Mouse (Mus musculus): Measurements from ENCODE around the gene Adk. TPM values are rescaled to one million over a fixed set of nuclear protein-coding genes. Genes with fewer than 3 reads are reported as not detected.

Adk gene
- polyA plus RNA-seq, 1 experiment: 84.0 TPM

DNA sequence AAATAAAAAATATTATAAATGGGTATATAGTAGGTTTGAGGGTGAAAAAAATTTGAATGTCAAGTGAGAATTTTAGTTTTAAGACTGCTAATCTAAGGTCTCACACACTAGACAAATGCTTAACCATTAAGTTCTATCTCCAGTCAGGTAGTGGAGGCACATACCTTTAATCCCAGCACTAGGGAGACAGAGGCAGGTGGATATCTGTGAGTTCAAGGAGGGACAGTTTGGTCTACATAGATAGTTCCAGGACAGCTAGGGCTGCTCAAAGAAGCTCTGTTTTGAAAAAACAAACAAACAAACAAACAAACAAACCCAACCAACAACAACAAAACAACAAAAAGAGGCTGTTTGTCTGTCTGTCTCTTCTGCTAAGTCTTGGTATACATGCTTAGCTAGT lies 43.9 kb downstream of the Adk start:
- no peak for DNase-seq (ENCODE audit: extremely low spot score in 1 of 2, low spot score in 1 of 2)

DNA sequence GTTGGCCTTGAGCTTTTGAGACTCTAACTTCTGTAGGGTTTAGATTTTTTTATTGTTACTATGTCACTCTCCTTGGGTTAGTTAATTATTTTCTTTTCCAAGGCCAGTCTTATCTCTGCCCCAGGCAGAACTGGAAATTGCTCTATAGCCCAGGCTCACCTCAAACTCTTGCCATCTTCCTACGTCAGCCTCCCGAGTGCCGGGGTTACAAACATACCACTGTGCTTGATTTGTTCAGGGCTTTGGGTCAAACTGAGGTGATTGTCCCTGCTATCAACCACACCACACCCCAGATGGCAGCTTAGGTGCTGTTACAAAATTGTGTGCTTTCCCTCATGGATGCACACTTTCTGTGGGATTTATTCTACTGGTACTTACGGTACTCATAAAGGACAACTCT lies 44.3 kb downstream of the Adk start:
- DNase-seq (ENCODE audit: extremely low spot score in 1 of 2, low spot score in 1 of 2): no peak

DNA sequence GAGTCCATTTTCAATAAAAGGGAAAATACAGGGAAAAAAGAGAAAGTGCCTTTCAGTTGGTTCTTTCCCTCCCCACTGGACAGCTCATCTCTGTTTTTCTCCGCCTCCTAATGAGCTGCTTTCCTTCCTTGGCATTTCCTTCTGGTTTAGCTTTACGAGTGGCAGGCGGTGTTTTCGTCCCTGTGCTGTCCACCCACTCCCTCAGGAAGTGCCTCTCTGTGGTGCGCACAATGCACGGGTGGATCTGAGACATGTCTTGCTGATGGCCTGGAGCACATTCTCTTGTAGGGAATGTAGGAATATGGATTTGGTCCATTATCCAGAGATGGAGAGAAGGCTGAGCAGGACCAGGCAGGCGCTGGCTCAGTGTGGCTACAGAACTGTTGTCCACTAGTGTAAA lies 47.0 kb downstream of the Adk start:
- DNase-seq (ENCODE audit: extremely low spot score in 1 of 2, low spot score in 1 of 2): peak in 1 of 2 experiments; percentile 69

DNA sequence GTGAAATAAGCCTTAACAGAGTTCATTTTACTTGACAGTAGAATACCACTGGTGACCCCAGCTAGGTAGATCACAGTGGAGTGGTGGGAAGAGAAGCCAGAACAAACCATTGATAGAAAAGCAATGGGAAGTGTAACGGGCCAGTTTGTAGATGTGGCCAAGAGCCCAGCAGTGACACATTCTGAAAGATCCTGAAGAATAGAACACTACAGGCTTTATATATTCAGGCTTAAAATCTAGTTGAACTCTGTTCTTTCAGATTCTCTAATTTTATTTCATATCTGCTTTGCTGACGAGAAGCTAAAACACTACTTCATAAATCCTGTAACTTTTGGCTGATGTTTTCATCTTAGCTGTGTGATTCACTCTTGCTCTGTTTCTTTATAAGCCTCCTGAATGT lies 48.5 kb downstream of the Adk start:
- no peak for DNase-seq (ENCODE audit: extremely low spot score in 1 of 2, low spot score in 1 of 2)

DNA sequence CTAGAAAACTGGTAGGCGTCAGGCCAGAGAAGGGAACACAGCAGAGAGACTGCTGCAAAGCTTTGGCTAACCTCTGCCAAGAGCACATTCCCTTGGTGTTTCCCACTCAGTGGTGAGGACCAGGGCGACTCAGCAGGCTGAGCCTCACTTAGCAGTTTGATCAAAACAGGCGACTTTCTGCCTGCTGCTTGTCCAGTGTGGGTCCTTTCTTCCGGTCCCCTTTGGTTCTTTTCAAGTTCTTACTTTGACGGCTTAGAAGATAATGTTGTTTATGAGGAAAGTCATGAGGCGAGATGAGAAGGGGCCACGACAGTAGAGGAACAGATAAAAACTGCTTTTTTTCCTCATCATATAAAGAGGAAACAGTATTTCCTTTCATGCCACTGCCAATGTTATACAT lies 49.2 kb downstream of the Adk start:
- DNase-seq (ENCODE audit: extremely low spot score in 1 of 2, low spot score in 1 of 2): no peak

DNA sequence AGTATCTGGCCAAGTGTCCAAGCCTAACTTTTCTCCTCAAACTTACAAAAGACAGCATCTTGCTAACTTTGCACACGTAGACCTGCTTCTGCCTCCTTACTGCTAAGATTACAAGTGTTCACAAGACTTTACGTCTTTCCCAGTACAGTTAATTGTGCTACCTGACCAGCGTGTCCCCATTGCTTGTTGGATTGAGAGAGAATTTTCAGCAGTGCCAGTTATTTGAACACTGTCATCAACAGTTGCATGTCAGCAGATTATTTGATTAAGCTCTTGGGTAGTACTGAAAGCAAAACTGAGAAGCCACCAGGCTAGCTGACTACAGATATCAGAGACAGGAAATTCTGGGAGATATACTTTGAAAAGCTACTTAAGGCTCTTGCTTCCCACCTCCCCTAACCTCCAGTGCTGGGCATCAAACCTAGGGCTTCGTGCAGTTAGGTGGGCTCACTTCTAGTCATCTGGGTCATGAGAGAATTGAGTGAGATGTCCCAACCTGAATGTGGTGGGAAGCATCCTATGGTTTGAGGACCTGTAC lies 50.4 kb downstream of the Adk start:
- DNase-seq (ENCODE audit: extremely low spot score in 1 of 2, low spot score in 1 of 2): no peak

DNA sequence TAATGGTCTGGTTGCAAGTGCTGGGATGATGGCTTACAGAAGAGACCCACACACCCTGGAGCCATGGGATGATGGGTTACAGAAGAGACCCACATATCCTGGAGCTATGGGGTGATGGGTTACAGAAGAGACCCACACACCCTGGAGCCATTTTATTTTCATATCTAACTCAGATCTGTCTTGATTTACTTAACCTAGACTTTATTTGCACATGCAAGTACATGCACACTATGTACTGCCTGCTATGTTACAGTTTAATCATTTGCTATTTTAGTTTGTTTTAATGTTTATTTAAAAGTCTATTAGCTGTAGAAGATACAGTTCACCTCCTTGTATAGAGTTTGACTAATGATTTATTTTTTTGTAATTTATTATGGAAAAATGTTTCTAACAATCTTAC lies 52.7 kb downstream of the Adk start:
- no peak for DNase-seq (ENCODE audit: extremely low spot score in 1 of 2, low spot score in 1 of 2)

DNA sequence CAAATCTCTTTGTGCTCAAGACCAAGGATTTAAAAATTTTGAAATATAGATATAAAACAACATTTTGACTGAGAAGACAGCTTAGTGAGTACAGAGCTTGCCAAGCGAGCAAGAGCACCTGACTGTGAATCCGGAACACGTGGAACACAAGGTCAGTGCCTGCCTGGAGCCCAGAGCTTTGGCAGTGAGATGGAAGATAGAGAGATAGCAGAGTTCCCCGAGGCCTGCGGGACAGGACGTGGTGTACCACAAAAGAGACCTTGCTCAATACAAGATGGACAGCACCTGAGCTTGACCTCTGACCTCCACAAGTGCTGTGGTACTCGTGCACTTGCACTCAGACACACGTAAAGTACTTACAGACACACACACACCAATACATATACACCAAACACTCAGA lies 54.2 kb downstream of the Adk start:
- no peak for DNase-seq (ENCODE audit: extremely low spot score in 1 of 2, low spot score in 1 of 2)

DNA sequence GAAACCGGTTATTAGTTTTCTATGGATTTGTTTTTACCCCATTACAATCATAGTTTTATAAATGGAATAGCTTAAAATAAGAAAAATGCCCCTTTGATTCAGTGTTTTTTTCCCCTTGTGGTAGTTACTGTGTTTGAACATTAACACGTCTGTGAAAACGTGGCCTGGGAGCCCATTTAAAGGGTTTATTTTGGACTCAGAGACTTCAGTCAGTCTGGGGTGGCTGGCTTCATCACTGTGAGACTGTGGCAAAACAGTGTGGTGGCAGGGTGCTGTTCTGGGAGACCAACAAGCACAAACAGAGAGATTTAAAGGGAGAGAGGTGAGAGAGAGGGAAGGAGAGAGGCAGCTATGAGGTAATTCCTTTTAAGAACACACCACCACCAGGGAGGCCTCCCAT lies 55.2 kb downstream of the Adk start:
- no peak for DNase-seq (ENCODE audit: extremely low spot score in 1 of 2, low spot score in 1 of 2)

DNA sequence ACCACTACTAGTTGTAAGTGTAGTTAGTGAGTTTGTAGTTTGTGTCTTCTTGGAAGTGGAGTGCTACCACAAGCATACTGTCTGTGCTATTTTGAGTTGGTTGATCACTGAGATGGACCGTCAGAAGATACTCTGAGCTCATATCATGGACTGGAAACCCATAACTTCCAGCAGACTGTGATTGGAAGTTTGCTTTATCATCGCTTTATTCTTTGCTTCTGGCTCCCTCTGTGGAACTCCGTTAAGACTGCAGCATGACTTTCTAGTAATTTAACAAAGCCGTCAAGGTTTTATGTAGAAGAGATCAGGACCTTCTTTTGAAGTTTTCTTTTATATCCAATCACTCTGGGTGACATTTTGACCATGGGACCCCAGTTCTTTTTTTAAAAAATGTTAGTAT lies 58.1 kb downstream of the Adk start:
- DNase-seq (ENCODE audit: extremely low spot score in 1 of 2, low spot score in 1 of 2): peak in 1 of 2 experiments; percentile 42

DNA sequence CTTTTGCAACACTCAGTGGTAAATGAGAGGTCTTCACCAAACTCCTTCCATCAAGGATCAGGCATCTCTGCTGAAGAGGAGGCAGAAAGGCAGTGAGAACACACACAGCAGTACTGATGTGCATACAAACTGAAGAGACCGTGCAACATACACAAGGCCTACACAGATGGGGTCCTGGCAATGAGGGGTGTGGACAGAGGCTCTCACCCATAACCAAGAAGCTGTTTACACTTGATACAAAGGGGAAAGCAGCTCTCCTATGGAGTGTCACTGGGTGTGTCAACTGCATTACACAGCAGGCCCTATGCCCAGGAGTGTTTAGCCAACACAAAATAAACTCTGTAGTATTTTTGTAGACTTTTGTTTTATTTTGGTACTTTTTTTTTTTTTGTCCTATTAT lies 59.1 kb downstream of the Adk start:
- DNase-seq (ENCODE audit: extremely low spot score in 1 of 2, low spot score in 1 of 2): no peak

DNA sequence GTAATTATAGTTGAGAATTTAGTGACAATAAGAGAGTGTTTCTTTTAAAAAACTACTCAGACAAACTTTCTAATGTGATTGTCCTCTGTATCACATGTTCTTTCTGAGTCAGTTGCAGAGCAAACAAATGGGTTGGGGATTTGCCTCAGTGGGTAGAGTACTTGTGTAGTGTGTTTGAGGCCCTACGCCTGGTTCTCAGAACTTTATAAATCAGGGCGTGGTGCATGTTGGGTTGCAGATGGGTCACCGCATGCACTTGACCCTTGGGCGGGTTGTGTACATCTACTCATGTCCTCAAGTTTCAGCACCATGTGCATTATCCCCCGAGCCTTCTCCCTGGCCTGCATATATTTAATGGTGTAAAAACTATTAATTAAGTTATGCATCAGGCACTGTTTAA lies 59.8 kb downstream of the Adk start:
- no peak for DNase-seq (ENCODE audit: extremely low spot score in 1 of 2, low spot score in 1 of 2)

DNA sequence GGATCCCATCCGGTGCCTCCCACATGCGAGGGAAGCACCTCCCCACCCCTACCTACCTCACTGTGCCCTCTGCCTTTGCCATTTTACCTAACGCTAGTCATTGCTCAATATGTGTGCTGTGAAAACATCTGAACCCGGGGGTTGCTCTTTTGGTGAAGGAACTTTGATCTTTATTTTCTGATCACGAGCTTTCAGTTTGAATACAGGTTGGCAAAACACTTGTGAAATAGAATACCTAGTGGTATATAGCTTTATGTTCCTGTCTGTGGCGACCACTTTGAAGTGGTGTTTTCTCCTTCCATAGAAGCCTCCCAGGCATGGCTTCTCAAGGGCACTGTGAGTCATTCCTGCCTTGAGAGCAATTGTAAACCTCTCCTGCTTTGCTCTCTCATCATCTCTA lies 60.4 kb downstream of the Adk start:
- no peak for DNase-seq (ENCODE audit: extremely low spot score in 1 of 2, low spot score in 1 of 2)

DNA sequence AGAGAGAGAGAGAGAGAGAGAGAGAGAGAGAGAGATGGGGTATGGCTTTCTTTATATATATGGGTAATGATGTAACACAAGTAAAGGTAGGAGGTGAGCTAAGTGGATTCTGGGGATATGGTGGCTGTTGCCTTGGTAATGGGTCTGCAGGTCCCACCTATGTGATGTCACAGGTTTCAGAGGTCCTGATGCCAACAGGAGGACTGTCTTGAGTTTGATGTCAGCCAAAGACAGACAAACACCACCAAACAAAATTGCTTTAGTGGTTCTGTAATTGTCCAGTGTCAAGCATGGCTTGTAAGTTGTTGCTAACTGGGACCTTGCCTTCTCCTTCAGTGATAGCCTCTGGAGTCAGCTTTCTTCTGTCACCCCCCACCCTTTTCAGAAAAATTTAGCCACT lies 62.0 kb downstream of the Adk start:
- DNase-seq (ENCODE audit: extremely low spot score in 1 of 2, low spot score in 1 of 2): no peak

DNA sequence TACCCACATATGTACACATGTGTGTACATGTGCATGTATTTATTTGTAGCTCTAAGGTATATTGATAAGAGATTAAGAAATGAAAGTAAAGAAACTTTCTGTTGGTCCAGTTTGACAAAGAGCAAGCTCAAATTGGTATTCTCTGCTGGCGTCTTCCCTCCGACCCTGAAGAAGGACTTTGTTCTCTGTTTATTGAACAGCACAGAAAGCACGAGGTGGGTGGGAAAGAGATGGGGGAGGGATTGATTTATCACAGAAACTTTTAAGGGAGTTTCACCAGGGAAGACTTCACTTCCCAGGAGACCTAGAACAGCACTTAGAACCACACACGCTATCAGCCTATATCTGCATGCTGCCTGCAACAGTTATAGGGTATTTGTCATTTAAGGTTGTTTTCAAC lies 62.9 kb downstream of the Adk start:
- no peak for DNase-seq (ENCODE audit: extremely low spot score in 1 of 2, low spot score in 1 of 2)

DNA sequence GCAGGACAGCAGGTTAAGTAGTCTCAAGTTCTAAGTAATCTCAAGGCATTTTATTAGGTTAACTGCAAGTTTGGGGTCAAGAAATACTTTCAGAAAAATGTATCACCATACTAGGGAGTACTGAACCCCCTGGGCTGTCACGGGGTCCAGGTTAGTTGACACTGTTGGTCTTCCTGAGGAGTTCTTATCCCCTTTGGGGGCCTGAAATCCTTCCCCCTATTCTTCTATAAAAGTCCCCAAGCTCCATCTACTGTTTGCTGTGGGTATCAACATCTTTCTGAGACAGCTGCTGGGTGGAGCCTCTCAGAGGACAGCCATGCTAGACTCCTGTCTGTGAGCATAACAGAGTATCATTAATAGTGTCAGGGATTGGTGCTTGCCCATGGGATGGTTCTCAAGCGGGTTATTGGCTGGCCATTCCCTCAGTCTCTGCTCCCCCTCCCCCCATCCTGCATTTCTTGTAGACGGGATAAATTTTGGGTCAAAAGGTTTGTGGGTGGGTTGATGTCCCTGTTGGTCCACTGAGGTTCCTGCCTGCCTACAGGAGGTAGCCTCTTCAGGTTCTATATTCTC lies 63.6 kb downstream of the Adk start:
- DNase-seq (ENCODE audit: extremely low spot score in 1 of 2, low spot score in 1 of 2): peak in 1 of 2 experiments; percentile 57

DNA sequence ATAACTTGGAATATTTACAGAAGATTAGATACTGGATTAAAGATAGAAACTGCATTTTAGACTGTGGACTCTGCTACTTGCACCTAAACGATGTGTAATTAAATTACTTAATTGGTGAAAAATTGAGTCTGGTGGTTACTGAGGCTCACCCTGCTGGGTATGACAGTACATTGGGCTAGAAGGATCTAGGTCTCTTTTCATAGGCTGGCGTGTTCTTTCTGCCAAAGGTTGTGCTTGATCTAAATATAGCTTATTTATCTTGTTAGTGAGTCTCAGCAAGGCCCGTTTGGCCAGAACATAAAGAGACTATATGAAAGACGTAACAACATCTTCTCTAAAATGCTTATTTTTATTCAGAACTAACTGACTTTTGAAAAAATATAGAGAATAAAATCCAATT lies 65.7 kb downstream of the Adk start:
- DNase-seq (ENCODE audit: extremely low spot score in 1 of 2, low spot score in 1 of 2): no peak

DNA sequence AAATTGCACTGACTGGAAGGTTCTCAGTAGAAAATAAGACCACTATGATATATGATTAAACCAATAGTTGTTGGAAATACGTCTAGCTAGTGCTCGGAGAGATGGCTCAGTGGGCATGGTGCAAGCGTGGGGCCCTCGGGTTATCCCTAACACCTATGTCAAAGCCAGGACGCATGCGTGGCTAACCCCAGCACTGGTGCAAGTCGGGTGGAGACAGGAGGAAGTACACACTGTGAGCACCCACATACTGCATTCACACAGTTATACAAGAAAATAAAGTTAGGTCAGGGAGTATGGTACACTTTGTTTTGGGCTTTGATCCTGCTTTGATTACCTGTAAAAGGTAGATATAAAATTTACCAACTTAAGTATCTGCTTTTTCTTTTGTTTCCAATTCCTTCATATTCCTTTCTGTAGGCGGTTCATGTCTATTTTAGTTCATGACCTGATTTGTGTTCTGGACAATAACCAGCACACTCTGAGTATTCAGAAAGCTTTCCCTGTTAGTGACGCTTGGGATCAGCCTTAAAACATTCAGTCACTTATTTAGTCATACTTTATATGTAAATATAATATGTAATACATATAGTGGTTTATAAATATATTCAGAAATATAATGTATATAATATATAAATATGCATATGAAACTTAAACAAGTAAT lies 67.4 kb downstream of the Adk start:
- DNase-seq (ENCODE audit: extremely low spot score in 1 of 2, low spot score in 1 of 2): no peak

DNA sequence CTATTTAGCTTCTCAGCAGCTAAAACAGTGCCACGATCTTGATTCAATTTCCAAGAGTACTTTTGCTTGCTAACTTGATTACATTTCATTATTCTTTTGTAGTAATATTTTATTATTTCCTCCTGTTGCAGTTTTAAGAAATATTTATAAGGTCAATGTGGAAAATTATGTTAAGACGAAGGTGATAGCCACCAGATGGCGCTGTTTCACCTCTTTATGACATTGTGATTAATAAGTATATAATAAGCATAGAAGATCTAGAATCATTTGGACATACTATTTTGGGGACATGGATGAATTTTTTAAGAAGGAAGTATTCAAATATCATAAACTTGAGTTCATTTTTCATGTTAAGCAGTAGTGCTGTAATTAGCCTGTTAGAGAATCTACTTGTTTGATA lies 68.1 kb downstream of the Adk start:
- DNase-seq (ENCODE audit: extremely low spot score in 1 of 2, low spot score in 1 of 2): peak in 1 of 2 experiments; percentile 80

DNA sequence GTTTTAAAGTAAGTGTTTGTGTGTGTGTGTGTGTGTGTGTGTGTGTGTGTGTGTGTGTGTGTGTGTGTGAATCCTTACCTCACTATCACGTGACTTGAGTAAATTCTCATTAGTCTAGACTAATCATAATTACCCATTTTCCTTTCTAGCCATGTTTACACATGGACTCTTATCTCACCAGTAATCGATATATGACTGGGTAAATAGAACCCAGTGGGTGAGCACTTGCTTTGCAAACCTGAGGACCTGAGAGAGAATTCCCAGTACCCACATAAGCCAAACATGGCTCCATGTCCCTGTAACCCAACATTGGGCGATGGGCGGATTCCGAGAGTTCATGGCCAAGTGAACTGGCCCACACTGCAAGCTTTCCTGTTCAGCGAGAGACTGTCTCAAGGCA lies 74.8 kb downstream of the Adk start:
- DNase-seq (ENCODE audit: extremely low spot score in 1 of 2, low spot score in 1 of 2): no peak

DNA sequence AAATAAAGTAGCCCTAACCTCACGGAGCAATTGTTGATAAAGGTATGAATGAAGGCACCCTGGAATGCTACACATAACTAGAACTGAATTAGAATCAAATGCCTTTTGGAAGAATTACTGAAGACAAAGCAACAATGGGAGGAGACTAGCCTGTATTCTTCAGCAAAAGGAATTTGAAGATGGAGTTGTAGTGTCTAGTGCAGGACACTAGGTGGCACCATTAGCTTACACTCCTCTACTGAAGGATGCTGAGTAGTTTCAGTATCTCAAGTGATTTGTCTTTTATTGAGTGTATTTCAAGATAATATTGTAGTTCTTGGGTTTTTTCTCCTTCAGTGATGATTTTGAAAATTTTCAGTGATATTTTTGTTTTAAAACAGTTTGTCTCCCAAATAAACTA lies 84.5 kb downstream of the Adk start:
- peak; percentile 38 to 90 for DNase-seq (ENCODE audit: extremely low spot score in 1 of 2, low spot score in 1 of 2)

DNA sequence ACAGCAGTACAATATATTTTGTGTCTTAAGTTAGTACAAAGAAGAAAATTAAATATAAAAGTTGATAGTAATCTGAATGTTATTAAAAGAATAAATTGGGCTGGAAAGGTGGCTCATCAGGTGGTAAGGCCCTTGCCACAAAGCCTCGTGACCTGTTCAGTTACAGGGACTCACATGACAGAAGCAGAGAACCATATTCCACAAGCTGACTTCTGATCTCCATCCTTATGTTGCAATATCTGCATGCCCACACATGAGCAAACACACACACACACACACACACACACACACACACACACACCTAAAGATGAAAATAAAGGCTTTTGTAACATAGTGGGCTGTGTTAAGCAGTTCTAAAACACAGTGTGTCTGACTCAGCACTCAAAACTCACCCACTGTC lies 90.2 kb downstream of the Adk start:
- no peak for DNase-seq (ENCODE audit: extremely low spot score in 1 of 2, low spot score in 1 of 2)

All from frontal cortex, adult 2 months (tissue).